Mouse (Mus musculus) CH12.LX (cell line): ENCODE measurements around the gene Dscam. TPM values are rescaled to one million over a fixed set of nuclear protein-coding genes. Genes with fewer than 3 reads are reported as not detected.

Experiments used
- DNase-seq: peaks from one replicate; pipeline ENCODE4 v3.0.0-alpha.2; 2013; ENCODE audit errors: extremely low read depth
- H3K27ac ChIP-seq: 2 replicates; pipeline ENCODE4 v1.5.1; 2012; ENCODE audit warnings: low read depth, mild to moderate bottlenecking, control low read depth, moderate library complexity; ENCODE audit not compliant: insufficient read depth
- H3K27me3 ChIP-seq: replicated peaks from 2 replicates; pipeline ENCODE3; 2012; ENCODE audit warnings: inconsistent platforms
- H3K36me3 ChIP-seq, 2 experiments: replicated peaks in 1 of 2; 2 replicates each; pipeline versions ENCODE3 to v1.6.1; 2012; ENCODE audit warnings: inconsistent platforms in 1 of 2, low read length in 1 of 2, mild to moderate bottlenecking in 1 of 2, mixed read lengths in 1 of 2, moderate library complexity in 1 of 2; ENCODE audit not compliant: control insufficient read depth in 1 of 2, insufficient read depth in 1 of 2
- H3K4me1 ChIP-seq, 2 experiments: 2 replicates each; pipeline ENCODE4 v1.6.1; 2012; ENCODE audit warnings: inconsistent platforms in 1 of 2, moderate library complexity in 1 of 2; ENCODE audit not compliant: insufficient read depth in 2 of 2, control insufficient read depth in 1 of 2
- H3K4me2 ChIP-seq: 2 replicates; pipeline ENCODE4 v1.6.1; 2012; ENCODE audit warnings: low read depth, mild to moderate bottlenecking, control low read depth; ENCODE audit not compliant: poor library complexity, insufficient read depth, severe bottlenecking
- H3K4me3 ChIP-seq, 3 experiments: fragments of 150-350 bp in 1 of 3; sonication (generic) in 1 of 3; replicated peaks in 1 of 3; 2 replicates each; pipeline versions ENCODE3 to v1.5.1; 2011 to 2012; ENCODE audit warnings: low read depth in 2 of 3, low read length in 2 of 3, mild to moderate bottlenecking in 2 of 3, moderate library complexity in 2 of 3, control low read depth in 1 of 3, improper control_type of control experiment in 1 of 3, inconsistent platforms in 1 of 3, mixed read lengths in 1 of 3; ENCODE audit not compliant: poor library complexity in 1 of 3
- H3K79me2 ChIP-seq: replicated peaks from 2 replicates; pipeline ENCODE4 v1.6.1; 2012; ENCODE audit warnings: mild to moderate bottlenecking, moderate library complexity; ENCODE audit not compliant: control insufficient read depth, poor library complexity, insufficient read depth, severe bottlenecking; ENCODE audit errors: extremely low read depth
- H3K9ac ChIP-seq: 2 replicates; pipeline ENCODE4 v1.6.1; 2012; ENCODE audit warnings: low read depth, mild to moderate bottlenecking, control low read depth, moderate library complexity; ENCODE audit not compliant: insufficient read depth
- H3K9me3 ChIP-seq: replicated peaks from 2 replicates; pipeline ENCODE3; 2012; ENCODE audit warnings: low read length, inconsistent platforms, mixed read lengths
- BHLHE40 ChIP-seq: IDR thresholded peaks from 2 replicates; pipeline ENCODE4 v1.6.1; 2011; ENCODE audit warnings: mild to moderate bottlenecking, low read depth, low read length, improper control_type of control experiment
- CHD1 ChIP-seq: IDR thresholded peaks from 2 replicates; pipeline ENCODE4 v1.6.1; 2012; ENCODE audit warnings: low read depth, low read length, improper control_type of control experiment, inconsistent platforms
- EP300 ChIP-seq: IDR thresholded peaks from 2 replicates; pipeline ENCODE4 v1.6.1; 2011; ENCODE audit warnings: low read length, improper control_type of control experiment
- JUND ChIP-seq: conservative IDR thresholded peaks from 2 replicates; pipeline ENCODE4 v1.6.1; 2011; ENCODE audit warnings: low read depth, low read length, improper control_type of control experiment
- KAT2A ChIP-seq: IDR thresholded peaks from 2 replicates; pipeline ENCODE4 v1.6.1; 2012; ENCODE audit warnings: low read length, improper control_type of control experiment, inconsistent platforms; ENCODE audit not compliant: insufficient replicate concordance
- MAFK ChIP-seq: IDR thresholded peaks from 2 replicates; pipeline ENCODE4 v1.6.1; 2011; ENCODE audit warnings: low read length, improper control_type of control experiment; ENCODE audit not compliant: insufficient replicate concordance
- MAZ ChIP-seq: IDR thresholded peaks from 2 replicates; pipeline ENCODE4 v1.6.1; 2012; ENCODE audit warnings: low read depth, mild to moderate bottlenecking, inconsistent platforms, low read length, improper control_type of control experiment, moderate library complexity
- MEF2A ChIP-seq: IDR thresholded peaks from 2 replicates; pipeline ENCODE4 v1.6.1; 2014; ENCODE audit warnings: low read depth, mild to moderate bottlenecking, inconsistent platforms, low read length, improper control_type of control experiment, borderline replicate concordance
- MXI1 ChIP-seq: IDR thresholded peaks from 2 replicates; pipeline ENCODE4 v1.6.1; 2011; ENCODE audit warnings: mild to moderate bottlenecking, low read depth, low read length, improper control_type of control experiment
- MYC ChIP-seq: IDR thresholded peaks from 2 replicates; pipeline ENCODE4 v1.6.1; 2011; ENCODE audit warnings: low read depth, mild to moderate bottlenecking, improper control_type of control experiment, low read length
- POLR2A ChIP-seq: IDR thresholded peaks from 2 replicates; pipeline ENCODE4 v1.6.1; 2011; ENCODE audit warnings: low read depth, mild to moderate bottlenecking, improper control_type of control experiment, low read length
- RAD21 ChIP-seq: IDR thresholded peaks from 2 replicates; pipeline ENCODE4 v1.6.1; 2011; ENCODE audit warnings: low read depth, mild to moderate bottlenecking, low read length, improper control_type of control experiment, moderate library complexity
- SIN3A ChIP-seq: IDR thresholded peaks from 2 replicates; pipeline ENCODE4 v1.6.1; 2012; ENCODE audit warnings: low read length, improper control_type of control experiment, inconsistent platforms
- UBTF ChIP-seq: IDR thresholded peaks from 2 replicates; pipeline ENCODE4 v1.6.1; 2012; ENCODE audit warnings: low read depth, mild to moderate bottlenecking, inconsistent platforms, low read length, improper control_type of control experiment, moderate library complexity
- USF1 ChIP-seq: IDR thresholded peaks from 2 replicates; pipeline ENCODE4 v1.6.1; 2014; ENCODE audit warnings: low read depth, mild to moderate bottlenecking, inconsistent platforms, low read length, improper control_type of control experiment
- USF2 ChIP-seq: conservative IDR thresholded peaks from 2 replicates; pipeline ENCODE4 v1.6.1; 2011; ENCODE audit warnings: low read depth, low read length, improper control_type of control experiment
- dilution Hi-C: fragments of 300-500 bp; cut with MboI; formaldehyde crosslinking; loops from 2 replicates; pipeline ENCODE4 v1.14.3; 2020; ENCODE audit warnings: low sequenced_read_pairs; ENCODE audit not compliant: extremely low pct_unique_long_range_greater_than_20kb, extremely low pct_ligation_motif_present
- in situ Hi-C: fragments of 300-500 bp; cut with MboI; formaldehyde crosslinking; loops from 3 replicates; pipeline ENCODE4 v1.14.3; 2019; ENCODE audit warnings: low sequenced_read_pairs, low pct_ligation_motif_present, low pct_unique_long_range_greater_than_20kb, mixed read lengths
- polyA plus RNA-seq: library from polyadenylated mRNA; unstranded; fragments of >175 nt; gene quantifications from 2 replicates; pipeline ENCODE4 v1.2.1, GENCODE M21; 2012; ENCODE audit warnings: low read depth; ENCODE audit not compliant: insufficient read length
- total RNA-seq, 2 experiments: library from RNA; depleted of rRNA; stranded (reverse); fragments of 300-350 nt in 1 of 2; fragments of >200 nt in 1 of 2; gene quantifications; 2 replicates each; pipeline ENCODE4 v1.2.3; 2012 to 2014

The Dscam gene
- total and polyA plus RNA-seq, 3 experiments = under 0.01 to 0.39 (median 0.12) TPM

GRCm38 (mm10) chr16:96629623-96630022 lies 540.9 kb downstream of the Dscam start:
- no peak overlapping the region for H3K4me2 ChIP-seq
- TF ChIP-seq RAD21 = no peak
- TF ChIP-seq EP300 = no peak
- no peak for TF ChIP-seq MEF2A
- TF ChIP-seq MXI1 = no peak
- no peak for TF ChIP-seq USF1
- no peak for TF ChIP-seq MAZ
- TF ChIP-seq MYC = no peak
- TF ChIP-seq KAT2A = no peak
- no peak for TF ChIP-seq USF2
- TF ChIP-seq POLR2A = no peak
- no peak for TF ChIP-seq MAFK
- no peak for TF ChIP-seq UBTF
- no peak for TF ChIP-seq BHLHE40
- TF ChIP-seq JUND = no peak
- TF ChIP-seq, all 38 proteins: peak for 0
- no peak overlapping the region for H3K9ac ChIP-seq
- in situ Hi-C loops = no loop called here
- no peaks in the 10 kb centered on the region for H3K9me3 ChIP-seq
- no peaks in the 10 kb centered on the region for H3K27me3 ChIP-seq
- dilution Hi-C loops = no loop called here
- H3K27ac ChIP-seq = no peak overlapping the region
- no peaks in the 10 kb centered on the region for H3K79me2 ChIP-seq
- H3K36me3 ChIP-seq = no peaks in the 10 kb centered on the region
- no peak for DNase-seq
- H3K4me1 ChIP-seq = peaks cover 23 to 47% of the 10 kb centered on the region in 2 experiments
- no peak overlapping the region for H3K4me3 ChIP-seq

GRCm38 (mm10) chr16:96625468-96625867 lies 545.1 kb downstream of the Dscam start:
- Histone ChIP-seq H3K9ac (no peak overlapping the region), H3K4me2 (no peak overlapping the region), H3K27me3 (no peaks in the 10 kb centered on the region), H3K4me1 (peaks cover 25 to 63% of the 10 kb centered on the region in 2 experiments), H3K27ac (peak overlapping the region; percentile 75; the same call in 1 of the 2 replicates), H3K36me3 (no peaks in the 10 kb centered on the region), H3K79me2 (no peaks in the 10 kb centered on the region), H3K4me3 (no peak overlapping the region), H3K9me3 (no peaks in the 10 kb centered on the region)
- no peak for DNase-seq
- dilution Hi-C loops (no loop called here), in situ Hi-C loops (no loop called here)
- TF ChIP-seq CHD1 = 0 out of 2 replicates have a peak, but pooled peaks have one; percentile 74
- no peak for TF ChIP-seq EP300
- 0 out of 2 replicates have a peak, but pooled peaks have one; percentile 30 for TF ChIP-seq SIN3A
